Mouse (Mus musculus) forebrain, embryonic 13.5 days (tissue): ENCODE measurements around the gene Gnb1l. TPM values are rescaled to one million over a fixed set of nuclear protein-coding genes. Genes with fewer than 3 reads are reported as not detected.
"Not testable (repeated sequence)": the region's sequence is repeated elsewhere in the genome, so short reads cannot be mapped to it uniquely, and the experiment has no call there.

Experiments
- ATAC-seq: fragments of 200-750 bp; cut with Nextera tagmentation; 2 replicates; pipeline ENCODE4 v1.8.0; 2017
- H3K27ac ChIP-seq: fragments of 300-500 bp; sonication (generic); 2 replicates; pipeline ENCODE4 v1.5.1; 2015; ENCODE audit warnings: inconsistent platforms, mild to moderate bottlenecking, moderate library complexity
- H3K27me3 ChIP-seq: fragments of 300-500 bp; sonication (generic); 2 replicates; pipeline ENCODE4 v1.6.1; 2015; ENCODE audit warnings: mild to moderate bottlenecking, inconsistent platforms
- H3K36me3 ChIP-seq: fragments of 300-500 bp; sonication (generic); 2 replicates; pipeline ENCODE4 v1.6.1; 2015; ENCODE audit warnings: mild to moderate bottlenecking, inconsistent platforms; ENCODE audit not compliant: poor library complexity, severe bottlenecking
- H3K4me1 ChIP-seq: fragments of 300-500 bp; sonication (generic); 2 replicates; pipeline ENCODE4 v1.6.1; 2015; ENCODE audit warnings: inconsistent platforms
- H3K4me2 ChIP-seq: fragments of 300-500 bp; sonication (generic); 2 replicates; pipeline ENCODE4 v1.6.1; 2015; ENCODE audit warnings: inconsistent platforms, mild to moderate bottlenecking, moderate library complexity
- H3K4me3 ChIP-seq: fragments of 300-500 bp; sonication (generic); 2 replicates; pipeline ENCODE4 v1.5.1; 2015; ENCODE audit warnings: mild to moderate bottlenecking, inconsistent platforms
- H3K9ac ChIP-seq: fragments of 300-500 bp; sonication (generic); 2 replicates; pipeline ENCODE4 v1.6.1; 2015; ENCODE audit warnings: mild to moderate bottlenecking, inconsistent platforms
- H3K9me3 ChIP-seq: fragments of 300-500 bp; sonication (generic); replicated peaks from 2 replicates; pipeline ENCODE4 v1.6.1; 2016; ENCODE audit warnings: inconsistent platforms
- WGBS: fragments of 180-500 bp; shearing (Covaris S2); methylation state at CpG from one replicate; pipeline ENCODE4 v1.1.7; 2015; 5-methylcytosine and 5-hydroxymethylcytosine counted together
- polyA plus RNA-seq: library from polyadenylated mRNA; unstranded; fragments of >200 nt; fragmentation: Nextera tagmentation; extraction: Ambion mirVana; gene quantifications from 2 replicates; pipeline ENCODE4 v1.2.1, GENCODE M21; 2015

Gene Gnb1l
- polyA plus RNA-seq, 1 experiment from 2014 or later, result 14.5 TPM

GRCm38 (mm10) chr16:18511741-18512140, 13.2 kb downstream of the Gnb1l start:
- Histone ChIP-seq H3K27ac (no peak overlapping the region), H3K4me3 (no peak overlapping the region), H3K27me3 (no peaks in the 10 kb centered on the region), H3K4me1 (no peaks in the 10 kb centered on the region; the same call in 1 of the 2 replicates), H3K9me3 (no peaks in the 10 kb centered on the region), H3K36me3 (no peaks in the 10 kb centered on the region), H3K4me2 (no peak overlapping the region), H3K9ac (no peak overlapping the region)
- WGBS, result 87% methylated on average over 5 of the region's 5 CpGs
- ATAC-seq, result no peak

- H3K9me3 ChIP-seq, result no peaks in the 10 kb centered on the region
- no peaks in the 10 kb centered on the region for H3K36me3 ChIP-seq
- ATAC-seq, result no peak
- H3K4me1 ChIP-seq, result no peaks in the 10 kb centered on the region; the same call in 1 of the 2 replicates
- no peaks in the 10 kb centered on the region for H3K27me3 ChIP-seq
- H3K9ac ChIP-seq, result no peak overlapping the region
- 86% methylated on average over 6 of the region's 6 CpGs for WGBS
- H3K4me2 ChIP-seq, result no peak overlapping the region
- H3K27ac ChIP-seq, result no peak overlapping the region
- H3K4me3 ChIP-seq, result no peak overlapping the region
These were observed 15.0 kb downstream of the Gnb1l start for GRCm38 (mm10) chr16:18513508-18513907.

GRCm38 (mm10) chr16:18518091-18518490, 19.6 kb downstream of the Gnb1l start:
- Histone ChIP-seq H3K9ac (no peak overlapping the region), H3K4me2 (no peak overlapping the region), H3K27ac (no peak overlapping the region), H3K9me3 (no peaks in the 10 kb centered on the region), H3K27me3 (no peaks in the 10 kb centered on the region), H3K4me3 (no peak overlapping the region), H3K36me3 (no peaks in the 10 kb centered on the region), H3K4me1 (no peaks in the 10 kb centered on the region)
- ATAC-seq, result no peak

- Histone ChIP-seq H3K9me3 (no peaks in the 10 kb centered on the region), H3K4me1 (peaks cover 5% of the 10 kb centered on the region; the same call in 1 of the 2 replicates), H3K27ac (no peak overlapping the region), H3K27me3 (no peaks in the 10 kb centered on the region), H3K9ac (no peak overlapping the region), H3K36me3 (no peaks in the 10 kb centered on the region), H3K4me3 (no peak overlapping the region), H3K4me2 (no peak overlapping the region)
- 91% methylated on average over 8 of the region's 8 CpGs for WGBS
- no peak for ATAC-seq
These were observed 25.2 kb downstream of the Gnb1l start for GRCm38 (mm10) chr16:18523563-18524245.

- H3K4me3 ChIP-seq, result no peak overlapping the region
- H3K9ac ChIP-seq, result no peak overlapping the region
- H3K27me3 ChIP-seq, result no peaks in the 10 kb centered on the region
- H3K4me2 ChIP-seq, result no peak overlapping the region
- no peak overlapping the region for H3K27ac ChIP-seq
- peaks cover 3% of the 10 kb centered on the region; the same call in 1 of the 2 replicates for H3K4me1 ChIP-seq
- H3K36me3 ChIP-seq, result no peaks in the 10 kb centered on the region
- no peaks in the 10 kb centered on the region for H3K9me3 ChIP-seq
- ATAC-seq, result no peak
- WGBS, result 84% methylated on average over 5 of the region's 5 CpGs
These were observed 30.1 kb downstream of the Gnb1l start for GRCm38 (mm10) chr16:18528656-18529055.

GRCm38 (mm10) chr16:18533061-18533460, 34.5 kb downstream of the Gnb1l start:
- H3K4me3 ChIP-seq, H3K4me1 ChIP-seq, H3K4me2 ChIP-seq, H3K9ac ChIP-seq, H3K27ac ChIP-seq, H3K9me3 ChIP-seq, H3K36me3 ChIP-seq, H3K27me3 ChIP-seq: not testable (repeated sequence)
- WGBS, result 91% methylated on average over 7 of the region's 7 CpGs
- peak; percentile 100 for ATAC-seq

- Histone ChIP-seq H3K4me2 (no peak overlapping the region), H3K4me3 (no peak overlapping the region), H3K9ac (no peak overlapping the region), H3K27me3 (no peaks in the 10 kb centered on the region), H3K27ac (no peak overlapping the region), H3K4me1 (no peaks in the 10 kb centered on the region), H3K36me3 (no peaks in the 10 kb centered on the region), H3K9me3 (no peaks in the 10 kb centered on the region)
- ATAC-seq, result no peak
- WGBS, result 88% methylated on average over 3 of the region's 3 CpGs
These were observed 39.0 kb downstream of the Gnb1l start for GRCm38 (mm10) chr16:18537407-18537990.

- Histone ChIP-seq H3K27me3 (no peaks in the 10 kb centered on the region), H3K9ac (no peak overlapping the region), H3K36me3 (no peaks in the 10 kb centered on the region), H3K4me2 (no peak overlapping the region), H3K9me3 (no peaks in the 10 kb centered on the region), H3K4me3 (no peak overlapping the region), H3K27ac (no peak overlapping the region), H3K4me1 (peaks cover 8% of the 10 kb centered on the region; the same call in 1 of the 2 replicates)
- no peak for ATAC-seq
- WGBS, result 83% methylated on average over 6 of the region's 6 CpGs
These were observed 40.8 kb downstream of the Gnb1l start for GRCm38 (mm10) chr16:18539281-18539680.

GRCm38 (mm10) chr16:18543151-18543829, 44.8 kb downstream of the Gnb1l start:
- Histone ChIP-seq H3K4me3 (no peak overlapping the region), H3K36me3 (no peaks in the 10 kb centered on the region), H3K27ac (no peak overlapping the region), H3K9me3 (no peaks in the 10 kb centered on the region), H3K9ac (no peak overlapping the region), H3K27me3 (no peaks in the 10 kb centered on the region), H3K4me2 (no peak overlapping the region), H3K4me1 (peaks cover 16% of the 10 kb centered on the region; the same call in 1 of the 2 replicates)
- WGBS, result 51% methylated on average over 8 of the region's 8 CpGs
- peak; percentile 80 for ATAC-seq

GRCm38 (mm10) chr16:18547891-18548290, 49.4 kb downstream of the Gnb1l start:
- H3K4me2 ChIP-seq, result no peak overlapping the region
- ATAC-seq, result no peak
- no peaks in the 10 kb centered on the region for H3K36me3 ChIP-seq
- no peaks in the 10 kb centered on the region for H3K9me3 ChIP-seq
- no peak overlapping the region for H3K4me3 ChIP-seq
- no peak overlapping the region for H3K9ac ChIP-seq
- WGBS, result 60% methylated on average over 5 of the region's 5 CpGs
- no peak overlapping the region for H3K27ac ChIP-seq
- no peaks in the 10 kb centered on the region for H3K27me3 ChIP-seq
- peaks cover 16% of the 10 kb centered on the region; the same call in 1 of the 2 replicates for H3K4me1 ChIP-seq

- no peak for ATAC-seq
- 41% methylated on average over 9 of the region's 9 CpGs for WGBS
- H3K36me3 ChIP-seq, result no peaks in the 10 kb centered on the region
These were observed 53.1 kb downstream of the Gnb1l start for GRCm38 (mm10) chr16:18551604-18552003.

GRCm38 (mm10) chr16:18552106-18552710, 53.7 kb downstream of the Gnb1l start:
- no peak for ATAC-seq
- Histone ChIP-seq H3K4me1 (peaks cover 8% of the 10 kb centered on the region; the same call in 1 of the 2 replicates), H3K36me3 (no peaks in the 10 kb centered on the region), H3K4me3 (no peak overlapping the region), H3K9me3 (no peaks in the 10 kb centered on the region), H3K4me2 (no peak overlapping the region), H3K27ac (no peak overlapping the region), H3K27me3 (no peaks in the 10 kb centered on the region), H3K9ac (no peak overlapping the region)
- WGBS, result 70% methylated on average over 11 of the region's 11 CpGs

More at GRCm38 (mm10) chr16:18551604-18552003, 53.1 kb downstream of the Gnb1l start:
- no peaks in the 10 kb centered on the region for H3K9me3 ChIP-seq
- H3K4me2 ChIP-seq, result no peak overlapping the region
- peaks cover 8% of the 10 kb centered on the region; the same call in 1 of the 2 replicates for H3K4me1 ChIP-seq
- no peak overlapping the region for H3K27ac ChIP-seq
- H3K4me3 ChIP-seq, result no peak overlapping the region
- H3K27me3 ChIP-seq, result no peaks in the 10 kb centered on the region
- H3K9ac ChIP-seq, result no peak overlapping the region
